Mouse (Mus musculus): ENCODE data around the gene Mex3d. TPM values are rescaled to one million over a fixed set of nuclear protein-coding genes. Genes with fewer than 3 reads are reported as not detected.

Mex3d gene
- total and polyA plus RNA-seq, 3 experiments = 15.6 to 18.8 TPM; not detected in 1

DNA sequence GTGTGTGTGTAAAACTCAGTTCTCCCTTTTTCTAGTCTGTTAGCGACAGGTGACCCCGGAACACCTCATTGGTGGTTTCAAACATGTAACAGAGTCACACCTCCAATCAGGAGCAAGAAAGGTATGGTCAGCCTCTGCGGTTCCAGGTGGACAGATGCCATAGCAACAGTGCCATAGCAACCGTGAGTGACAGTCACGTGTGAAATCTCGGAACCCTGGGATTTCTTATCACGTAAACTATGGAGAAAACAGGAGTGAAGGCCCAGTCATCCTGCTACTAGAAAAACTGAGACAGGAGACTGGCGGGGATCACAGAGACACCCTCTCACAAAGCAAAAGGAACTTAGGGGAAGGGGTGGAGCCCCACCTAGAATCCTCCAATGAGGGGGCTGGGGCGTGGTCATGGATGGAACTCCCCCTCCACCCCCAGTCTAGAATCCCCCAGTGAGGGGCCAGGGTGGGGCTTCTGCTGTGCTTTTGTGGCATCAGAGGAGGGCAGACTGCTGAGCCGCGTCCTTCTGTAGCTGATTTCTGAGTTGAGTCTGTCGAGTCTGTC is 16.0 kb downstream of the Mex3d start:
- Histone ChIP-seq H3K79me2 (ENCODE audit: control insufficient read depth, insufficient read depth, low read length, poor library complexity) (no peaks in the 10 kb centered on the region), H3K9ac (ENCODE audit: control insufficient read depth, low read depth, low read length, poor library complexity, severe bottlenecking) (peak overlapping the region; percentile 30), H3K27me3 (ENCODE audit: control insufficient read depth in 1 of 2, insufficient read depth in 2 of 2, low read length in 2 of 2) (no peaks in the 10 kb centered on the region), H3K4me3 (ENCODE audit: control insufficient read depth in 1 of 2, insufficient read depth in 1 of 2, low read depth in 2 of 2, low read length in 2 of 2) (peak overlapping the region; percentile 56 to 73), H3K36me3 (ENCODE audit: control insufficient read depth in 1 of 2, insufficient read depth in 2 of 2, low read length in 2 of 2) (no peaks in the 10 kb centered on the region), H3K4me1 (ENCODE audit: control insufficient read depth in 1 of 2, insufficient read depth in 2 of 2, low read length in 2 of 2) (peaks cover 0 to 7% of the 10 kb centered on the region in 2 experiments; a peak in 1 of 4 replicates), H3K9me3 (replicated peaks; ENCODE audit: insufficient read depth, low read length) (no peaks in the 10 kb centered on the region), H3K27ac (ENCODE audit: control insufficient read depth, low read depth, low read length) (peak overlapping the region; percentile 8; the same call in 1 of the 2 replicates)
- peak; percentile 92 for DNase-seq (ENCODE audit: low read depth, low spot score)
- no peak for TF ChIP-seq NRF1 (IDR thresholded peaks at IDR 0.05; ENCODE audit: insufficient read depth, low read depth, low read length, poor library complexity, severe bottlenecking)
- peak; percentile 28 for TF ChIP-seq MXI1 (IDR thresholded peaks at IDR 0.05; ENCODE audit: low read depth, low read length)
- TF ChIP-seq CHD1 (IDR thresholded peaks at IDR 0.05; ENCODE audit: low read depth, low read length) = no peak
- peak; percentile 91 for TF ChIP-seq CHD2 (IDR thresholded peaks at IDR 0.05; ENCODE audit: low read length)
- TF ChIP-seq ZC3H11A (IDR thresholded peaks at IDR 0.05; ENCODE audit: low read depth, low read length) = no peak
- no peak for TF ChIP-seq TAL1 (IDR thresholded peaks at IDR 0.05; ENCODE audit: low read length)
- TF ChIP-seq BHLHE40 (IDR thresholded peaks at IDR 0.05; ENCODE audit: borderline replicate concordance, low read depth, low read length) = peak; percentile 65; the same call in 1 of the 2 replicates
- TF ChIP-seq GABPA (IDR thresholded peaks at IDR 0.05; ENCODE audit: low read depth, low read length) = no peak
- no peak for TF ChIP-seq MAFK (IDR thresholded peaks at IDR 0.05; ENCODE audit: borderline replicate concordance, low read depth, low read length)
- TF ChIP-seq NELFE (IDR thresholded peaks at IDR 0.05; ENCODE audit: low read depth, low read length) = peak; percentile 57
- TF ChIP-seq MAZ (IDR thresholded peaks at IDR 0.05; ENCODE audit: low read depth, low read length) = peak; percentile 85
- no peak for TF ChIP-seq UBTF (IDR thresholded peaks at IDR 0.05; ENCODE audit: borderline replicate concordance, insufficient read depth, low read depth, low read length)
- TF ChIP-seq POLR2A (IDR thresholded peaks at IDR 0.05; ENCODE audit: control insufficient read depth in 1 of 2, insufficient read depth in 1 of 2, low read depth in 1 of 2, low read length in 2 of 2, poor library complexity in 1 of 2) = peak in 1 of 2 experiments; percentile 48; a peak in 1 of 4 replicates
- TF ChIP-seq ZKSCAN1 (IDR thresholded peaks at IDR 0.05; ENCODE audit: low read depth, low read length) = peak; percentile 11; the same call in 1 of the 2 replicates
- TF ChIP-seq USF1 (IDR thresholded peaks at IDR 0.05; ENCODE audit: low read depth, low read length) = peak; percentile 68

DNA sequence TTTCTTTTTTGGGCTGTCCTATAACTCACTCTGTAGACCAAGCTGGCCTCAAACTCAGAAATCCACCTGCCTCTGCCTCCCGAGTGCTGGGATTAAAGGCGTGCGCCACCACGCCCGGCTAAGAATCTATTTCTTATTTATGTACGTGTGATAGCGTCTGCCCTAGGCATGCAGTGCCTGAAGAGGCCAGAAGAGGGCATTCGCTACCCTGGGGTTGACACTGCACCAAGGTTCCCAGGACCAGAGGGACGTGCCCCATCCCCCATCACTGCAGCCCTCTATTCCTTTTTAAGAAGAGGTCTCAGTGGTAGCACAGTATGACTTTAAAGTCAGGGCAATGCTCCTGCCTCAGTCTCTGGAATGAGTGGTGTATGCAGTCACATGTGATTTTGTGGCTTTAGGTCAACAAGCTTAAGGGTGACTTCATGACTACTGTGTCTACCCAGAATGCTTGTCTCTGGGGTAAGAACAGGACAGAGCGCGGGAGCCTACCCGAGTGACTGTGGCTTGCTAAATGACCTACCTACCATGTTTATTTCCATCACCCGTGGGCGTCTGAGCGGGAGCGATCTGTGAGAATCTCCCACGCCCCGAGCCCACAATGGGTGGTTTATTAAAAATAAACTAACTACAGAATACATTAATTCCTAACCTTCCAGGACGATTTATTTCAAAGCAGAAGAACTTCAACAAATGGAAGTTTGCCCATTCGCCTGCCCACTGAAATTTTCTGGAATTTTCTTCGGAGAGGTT is 17.3 kb downstream of the Mex3d start:
- peaks cover 0 to 2% of the 10 kb centered on the region in 2 experiments; a peak in 1 of 4 replicates for H3K27me3 ChIP-seq (ENCODE audit: control insufficient read depth in 1 of 2, insufficient read depth in 2 of 2, low read length in 2 of 2)

More for the DNA sequence above, 17.3 kb downstream of the Mex3d start:
- Histone ChIP-seq H3K9me3 (replicated peaks; ENCODE audit: insufficient read depth, low read length) (no peaks in the 10 kb centered on the region), H3K27ac (ENCODE audit: control insufficient read depth, low read depth, low read length) (no peak overlapping the region), H3K4me1 (ENCODE audit: control insufficient read depth in 1 of 2, insufficient read depth in 2 of 2, low read length in 2 of 2) (peaks cover 0 to 7% of the 10 kb centered on the region in 2 experiments; a peak in 1 of 4 replicates), H3K9ac (ENCODE audit: control insufficient read depth, low read depth, low read length, poor library complexity, severe bottlenecking) (no peak overlapping the region), H3K79me2 (ENCODE audit: control insufficient read depth, insufficient read depth, low read length, poor library complexity) (no peaks in the 10 kb centered on the region), H3K36me3 (ENCODE audit: control insufficient read depth in 1 of 2, insufficient read depth in 2 of 2, low read length in 2 of 2) (no peaks in the 10 kb centered on the region), H3K4me3 (ENCODE audit: control insufficient read depth in 1 of 2, insufficient read depth in 1 of 2, low read depth in 2 of 2, low read length in 2 of 2) (no peak overlapping the region)
- DNase-seq (ENCODE audit: low read depth, low spot score) = peak; percentile 45
- TF ChIP-seq CTCF (IDR thresholded peaks at IDR 0.05 in 2 of 3, conservative IDR thresholded peaks at IDR 0.05 in 1 of 3; ENCODE audit: control insufficient read depth in 1 of 3, insufficient read depth in 1 of 3, low read depth in 2 of 3, low read length in 3 of 3, poor library complexity in 1 of 3, severe bottlenecking in 1 of 3) (peak; percentile 38 to 47 (median 39); a peak in 5 of 6 replicates), RCOR1 (IDR thresholded peaks at IDR 0.05; ENCODE audit: low read depth, low read length) (no peak)
